Mouse (Mus musculus) retina, adult 2 months (tissue): ENCODE measurements around the gene Bpifc.
"Not testable (repeated sequence)": the region's sequence is repeated elsewhere in the genome, so short reads cannot be mapped to it uniquely, and the experiment has no call there.

Experiments
- DNase-seq: peaks from one replicate; pipeline ENCODE4 v3.0.0-alpha.2; 2012; ENCODE audit warnings: low read depth, low spot score

Bpifc gene

GRCm38 (mm10) chr10:86011781-86012180 lies at the start of gene Bpifc:
Gene Bpifc, minus strand, starts transcription at chr10:86011895.
- no peak for DNase-seq

- no peak for DNase-seq
These were observed 48.6 kb upstream of the Bpifc start for GRCm38 (mm10) chr10:86060267-86060666.

GRCm38 (mm10) chr10:86057712-86058111 lies 46.0 kb upstream of the Bpifc start:
- no peak for DNase-seq

- DNase-seq, result no peak
These were observed 45.6 kb upstream of the Bpifc start for GRCm38 (mm10) chr10:86057286-86057685.

GRCm38 (mm10) chr10:86056297-86056903 lies 44.7 kb upstream of the Bpifc start:
- DNase-seq, result no peak

- no peak for DNase-seq
These were observed 41.3 kb upstream of the Bpifc start for GRCm38 (mm10) chr10:86052818-86053522.

- DNase-seq, result no peak
These were observed 38.8 kb upstream of the Bpifc start for GRCm38 (mm10) chr10:86050522-86050921.

GRCm38 (mm10) chr10:86047786-86048185 lies 36.1 kb upstream of the Bpifc start:
- no peak for DNase-seq

- no peak for DNase-seq
These were observed 34.7 kb upstream of the Bpifc start for GRCm38 (mm10) chr10:86046371-86046770.

GRCm38 (mm10) chr10:86044066-86044465 lies 32.4 kb upstream of the Bpifc start:
- DNase-seq, result no peak

GRCm38 (mm10) chr10:86043651-86044050 lies 32.0 kb upstream of the Bpifc start:
- no peak for DNase-seq

GRCm38 (mm10) chr10:86034007-86034728 lies 22.5 kb upstream of the Bpifc start:
- DNase-seq, result no peak

GRCm38 (mm10) chr10:86032517-86032916 lies 20.8 kb upstream of the Bpifc start:
- DNase-seq, result no peak

GRCm38 (mm10) chr10:86030743-86031142 lies 19.0 kb upstream of the Bpifc start:
- DNase-seq, result no peak

- not testable (repeated sequence) for DNase-seq
These were observed 15.1 kb upstream of the Bpifc start for GRCm38 (mm10) chr10:86026807-86027206.

- DNase-seq, result no peak
These were observed 14.7 kb upstream of the Bpifc start for GRCm38 (mm10) chr10:86026354-86026753.

- no peak for DNase-seq
These were observed 14.2 kb upstream of the Bpifc start for GRCm38 (mm10) chr10:86025906-86026305.

- DNase-seq, result no peak
These were observed 11.5 kb upstream of the Bpifc start for GRCm38 (mm10) chr10:86023149-86023548.

- no peak for DNase-seq
These were observed 10.8 kb upstream of the Bpifc start for GRCm38 (mm10) chr10:86022474-86022816.

- DNase-seq, result peak; percentile 80
These were observed 10.2 kb upstream of the Bpifc start, which contains the start of gene Fbxo7 for GRCm38 (mm10) chr10:86021749-86022473. Gene Fbxo7, plus strand, starts transcription at chr10:86021972.

GRCm38 (mm10) chr10:86021408-86021748 lies 9.7 kb upstream of the Bpifc start:
- no peak for DNase-seq

GRCm38 (mm10) chr10:86018813-86019212 lies 7.1 kb upstream of the Bpifc start:
- DNase-seq, result no peak
